Mouse (Mus musculus) megakaryocyte, embryonic 14.5 days (primary cell): ENCODE results near the gene Slc1a2. TPM values are rescaled to one million over a fixed set of nuclear protein-coding genes. Genes with fewer than 3 reads are reported as not detected.

Experiments
- H3K27me3 ChIP-seq: replicated peaks from 2 replicates; pipeline ENCODE3; 2012; ENCODE audit warnings: inconsistent platforms
- H3K36me3 ChIP-seq: replicated peaks from 2 replicates; pipeline ENCODE3; 2012; ENCODE audit warnings: low read length, inconsistent platforms, mixed read lengths
- H3K4me1 ChIP-seq: 2 replicates; pipeline ENCODE4 v1.6.1; 2012; ENCODE audit warnings: inconsistent platforms
- H3K4me3 ChIP-seq: replicated peaks from 2 replicates; pipeline ENCODE3; 2012; ENCODE audit warnings: moderate library complexity, mild to moderate bottlenecking, inconsistent platforms
- H3K9me3 ChIP-seq: 2 replicates; pipeline ENCODE4 v1.6.1; 2012; ENCODE audit warnings: inconsistent platforms
- FLI1 ChIP-seq: IDR thresholded peaks from 2 replicates; pipeline ENCODE4 v1.6.1; 2012; ENCODE audit warnings: low read length, inconsistent platforms, mixed read lengths
- GATA1 ChIP-seq: IDR thresholded peaks from 3 replicates; pipeline ENCODE4 v1.6.1; 2012; ENCODE audit warnings: mixed read lengths, low read length, inconsistent platforms, borderline replicate concordance
- polyA plus RNA-seq: library from polyadenylated mRNA; stranded (reverse); fragments of >175 nt; gene quantifications from 2 replicates; pipeline ENCODE4 v1.2.3, GENCODE M21; 2012; ENCODE audit warnings: low replicate concordance; ENCODE audit not compliant: insufficient read depth

Gene Slc1a2
- polyA plus RNA-seq, 1 experiment: not detected

DNA sequence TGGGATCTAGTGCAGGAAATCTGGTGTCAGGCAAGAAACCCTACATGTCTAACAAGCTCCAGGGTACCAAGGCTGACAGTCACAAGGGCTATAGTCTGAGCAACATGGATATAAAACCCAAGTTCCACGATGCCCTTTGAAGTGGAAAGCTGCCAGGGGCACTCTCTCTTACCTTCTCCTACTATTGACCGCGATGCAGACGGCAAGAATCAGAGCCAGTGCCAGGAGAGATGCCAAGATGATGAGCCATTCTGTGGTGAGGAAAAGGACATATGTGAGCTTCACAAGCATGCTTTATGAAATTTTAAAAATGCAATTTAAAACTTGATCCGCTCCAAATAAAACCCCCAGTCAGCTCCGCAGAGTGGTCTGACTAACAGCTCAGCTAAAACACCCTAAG is 163.6 kb downstream of the Slc1a2 start:
- H3K4me3 ChIP-seq: no peak overlapping the region
- peaks cover 100% of the 10 kb centered on the region for H3K36me3 ChIP-seq

DNA sequence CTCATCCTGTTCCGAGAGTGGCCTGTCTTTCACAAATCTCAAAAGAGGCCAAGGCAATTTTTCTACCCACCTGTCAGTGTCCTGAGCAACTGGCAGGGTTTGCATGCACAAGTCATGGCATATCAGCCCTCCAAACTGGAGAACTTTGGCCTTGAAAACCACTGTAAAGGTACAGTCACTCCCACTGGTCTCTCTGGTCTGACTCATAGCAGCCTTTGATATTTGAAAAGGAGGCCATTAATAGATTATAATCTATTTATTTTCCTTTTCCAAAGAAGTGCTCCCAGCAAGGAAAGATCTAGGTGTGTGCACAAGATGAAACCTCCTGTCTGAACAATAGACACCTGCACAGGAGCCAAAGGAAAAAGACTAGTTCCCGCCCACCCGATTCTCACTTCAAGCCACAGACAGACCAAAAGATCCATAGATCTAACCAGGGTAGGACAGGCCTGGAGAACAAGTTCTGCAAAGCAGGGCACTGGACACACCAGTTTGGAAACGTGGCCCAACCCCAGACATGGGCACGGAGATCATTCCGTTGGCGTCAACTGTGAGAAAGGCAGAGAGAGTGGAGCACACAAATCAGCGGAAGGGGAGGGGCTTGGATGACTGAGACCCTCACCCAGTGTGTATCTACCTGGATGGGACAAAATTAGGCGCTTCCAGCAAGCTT is 167.6 kb downstream of the Slc1a2 start:
- Histone ChIP-seq H3K4me3 (no peak overlapping the region), H3K9me3 (no peaks in the 10 kb centered on the region), H3K36me3 (peaks cover 100% of the 10 kb centered on the region), H3K27me3 (no peaks in the 10 kb centered on the region), H3K4me1 (no peaks in the 10 kb centered on the region)
- TF ChIP-seq FLI1 (no peak), GATA1 (no peak)

More for the DNA sequence above, 163.6 kb downstream of the Slc1a2 start:
- no peaks in the 10 kb centered on the region for H3K9me3 ChIP-seq
- TF ChIP-seq FLI1: no peak
- TF ChIP-seq GATA1: no peak
- no peaks in the 10 kb centered on the region for H3K4me1 ChIP-seq
- H3K27me3 ChIP-seq: no peaks in the 10 kb centered on the region

DNA sequence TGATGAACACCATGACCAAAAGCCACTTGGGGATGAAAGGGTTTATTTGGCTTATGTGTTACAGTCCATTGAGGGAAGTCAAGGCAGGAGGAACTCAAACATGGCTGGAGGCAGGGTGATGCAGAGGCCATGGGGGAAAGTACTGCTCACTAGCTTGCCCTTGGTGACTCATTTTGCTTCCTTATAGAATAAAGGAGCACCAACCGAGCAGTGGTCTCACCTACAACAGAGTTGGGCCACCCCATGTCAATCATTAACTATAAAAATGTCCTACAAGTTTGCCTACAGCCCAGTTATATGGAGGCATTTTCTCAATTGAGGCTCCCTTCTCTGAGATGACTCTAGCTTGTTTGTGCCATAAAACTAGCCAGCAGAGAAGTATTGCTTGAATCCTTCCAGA is 169.4 kb downstream of the Slc1a2 start:
- no peaks in the 10 kb centered on the region for H3K4me1 ChIP-seq
- H3K27me3 ChIP-seq: no peaks in the 10 kb centered on the region
- no peak overlapping the region for H3K4me3 ChIP-seq
- peaks cover 99% of the 10 kb centered on the region for H3K36me3 ChIP-seq
- TF ChIP-seq FLI1 (no peak), GATA1 (no peak)
- no peaks in the 10 kb centered on the region for H3K9me3 ChIP-seq

DNA sequence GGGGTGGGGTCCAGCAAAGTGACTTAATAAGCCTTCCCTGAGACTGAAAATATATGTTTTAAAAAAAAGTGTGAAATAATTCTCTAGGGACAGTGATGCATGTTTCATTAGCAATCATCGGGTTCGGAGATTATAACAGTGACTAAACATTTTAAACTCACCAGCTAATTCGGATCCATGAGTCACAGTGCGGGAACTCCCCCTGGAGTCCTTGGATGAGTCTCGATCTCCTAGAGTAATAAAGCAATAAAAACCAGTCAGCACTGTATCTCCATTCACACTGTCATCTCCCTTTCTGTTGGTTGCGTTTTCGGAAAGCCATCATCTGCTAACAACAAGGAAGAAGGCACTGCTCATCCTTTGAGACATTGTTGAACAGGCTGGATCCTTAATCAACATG is 169.9 kb downstream of the Slc1a2 start:
- H3K27me3 ChIP-seq: no peaks in the 10 kb centered on the region
- H3K4me1 ChIP-seq: no peaks in the 10 kb centered on the region
- TF ChIP-seq GATA1: no peak
- TF ChIP-seq FLI1: no peak
- H3K9me3 ChIP-seq: no peaks in the 10 kb centered on the region
- H3K36me3 ChIP-seq: peaks cover 99% of the 10 kb centered on the region
- no peak overlapping the region for H3K4me3 ChIP-seq

DNA sequence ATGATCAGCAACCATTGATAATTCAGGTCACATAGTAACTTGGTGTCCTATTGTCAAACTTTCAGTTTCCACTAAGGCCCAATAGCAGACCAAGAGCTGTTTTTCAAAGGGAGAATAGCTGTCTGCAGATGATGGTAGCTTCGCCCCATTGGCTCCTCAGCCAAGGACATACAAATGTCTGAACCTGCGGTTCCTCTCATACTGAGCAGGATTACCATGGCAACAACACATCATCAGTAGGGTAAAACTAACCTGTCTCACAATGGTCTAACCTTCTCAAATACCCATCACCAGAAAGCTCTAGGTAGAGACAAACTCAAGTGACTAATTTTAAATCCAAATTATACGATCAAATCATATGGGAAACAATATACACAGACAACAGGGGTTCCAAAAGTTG is 170.7 kb downstream of the Slc1a2 start:
- no peak for TF ChIP-seq FLI1
- no peak for TF ChIP-seq GATA1
- H3K9me3 ChIP-seq: no peaks in the 10 kb centered on the region
- H3K4me3 ChIP-seq: no peak overlapping the region
- peaks cover 99% of the 10 kb centered on the region for H3K36me3 ChIP-seq
- no peaks in the 10 kb centered on the region for H3K4me1 ChIP-seq
- H3K27me3 ChIP-seq: no peaks in the 10 kb centered on the region

DNA sequence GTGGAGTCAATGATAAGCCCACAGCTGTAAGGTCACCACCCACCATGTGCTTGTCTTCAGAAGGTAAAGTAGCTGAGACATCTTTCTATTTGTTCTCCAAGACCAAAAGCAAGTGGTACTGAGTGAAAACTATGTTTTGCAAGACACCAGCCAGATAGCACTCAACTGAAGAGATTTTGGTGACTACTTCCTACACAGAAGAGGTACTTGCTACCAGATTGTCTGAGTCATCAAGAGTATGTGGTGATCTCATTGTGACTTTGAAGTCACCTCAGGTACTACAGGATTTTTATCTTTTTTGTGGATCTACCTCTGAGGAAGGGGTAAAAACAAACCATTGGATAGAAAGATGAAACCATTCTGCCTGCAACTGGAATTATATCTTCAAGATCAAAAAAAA is 173.1 kb downstream of the Slc1a2 start:
- no peaks in the 10 kb centered on the region for H3K4me1 ChIP-seq
- TF ChIP-seq FLI1 (no peak), GATA1 (no peak)
- no peaks in the 10 kb centered on the region for H3K9me3 ChIP-seq
- peaks cover 98% of the 10 kb centered on the region for H3K36me3 ChIP-seq
- H3K4me3 ChIP-seq: no peak overlapping the region
- H3K27me3 ChIP-seq: no peaks in the 10 kb centered on the region

DNA sequence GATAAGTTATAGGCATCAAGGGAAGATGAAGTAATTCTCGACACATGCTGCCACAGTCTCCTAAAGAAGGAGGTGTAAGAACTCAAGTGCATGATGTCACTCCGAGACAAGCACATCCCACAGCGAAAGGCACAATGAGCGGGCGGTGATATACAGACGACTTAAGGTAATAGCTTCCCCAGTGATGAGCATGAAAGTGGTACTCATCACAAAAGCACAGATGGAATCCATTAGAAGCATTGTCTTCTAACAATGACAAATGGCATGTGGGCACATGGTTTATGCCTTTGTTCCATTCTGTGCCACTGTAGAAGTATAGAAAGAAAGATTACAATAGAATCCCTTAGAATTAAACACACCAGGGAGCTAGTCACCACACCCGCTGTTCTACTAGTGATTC is 179.7 kb downstream of the Slc1a2 start:
- H3K27me3 ChIP-seq: no peaks in the 10 kb centered on the region
- H3K4me3 ChIP-seq: no peak overlapping the region
- TF ChIP-seq GATA1: no peak
- TF ChIP-seq FLI1: no peak
- H3K36me3 ChIP-seq: peaks cover 97% of the 10 kb centered on the region
- H3K4me1 ChIP-seq: no peaks in the 10 kb centered on the region
- no peaks in the 10 kb centered on the region for H3K9me3 ChIP-seq

Other genes starting within 250 kb of the Slc1a2 start
- 0.16 TPM in 1 of 2 replicates, not detected in the other for gene Fjx1, start 206.2 kb upstream of the Slc1a2 start, polyA plus RNA-seq
- not detected in 2 replicates for gene Pamr1, start 108.6 kb upstream of the Slc1a2 start, polyA plus RNA-seq
- 3.1 and 10.6 TPM in 2 replicates for gene Cd44, start 243.0 kb downstream of the Slc1a2 start, polyA plus RNA-seq